Mouse (Mus musculus): ENCODE data around the gene Fuk. TPM values are rescaled to one million over a fixed set of nuclear protein-coding genes. Genes with fewer than 3 reads are reported as not detected.
"Not testable (repeated sequence)": the region's sequence is repeated elsewhere in the genome, so short reads cannot be mapped to it uniquely, and the experiment has no call there.

The Fuk gene
- total and polyA plus RNA-seq, 3 experiments = 7.1 to 15.6 (median 8.9) TPM

DNA sequence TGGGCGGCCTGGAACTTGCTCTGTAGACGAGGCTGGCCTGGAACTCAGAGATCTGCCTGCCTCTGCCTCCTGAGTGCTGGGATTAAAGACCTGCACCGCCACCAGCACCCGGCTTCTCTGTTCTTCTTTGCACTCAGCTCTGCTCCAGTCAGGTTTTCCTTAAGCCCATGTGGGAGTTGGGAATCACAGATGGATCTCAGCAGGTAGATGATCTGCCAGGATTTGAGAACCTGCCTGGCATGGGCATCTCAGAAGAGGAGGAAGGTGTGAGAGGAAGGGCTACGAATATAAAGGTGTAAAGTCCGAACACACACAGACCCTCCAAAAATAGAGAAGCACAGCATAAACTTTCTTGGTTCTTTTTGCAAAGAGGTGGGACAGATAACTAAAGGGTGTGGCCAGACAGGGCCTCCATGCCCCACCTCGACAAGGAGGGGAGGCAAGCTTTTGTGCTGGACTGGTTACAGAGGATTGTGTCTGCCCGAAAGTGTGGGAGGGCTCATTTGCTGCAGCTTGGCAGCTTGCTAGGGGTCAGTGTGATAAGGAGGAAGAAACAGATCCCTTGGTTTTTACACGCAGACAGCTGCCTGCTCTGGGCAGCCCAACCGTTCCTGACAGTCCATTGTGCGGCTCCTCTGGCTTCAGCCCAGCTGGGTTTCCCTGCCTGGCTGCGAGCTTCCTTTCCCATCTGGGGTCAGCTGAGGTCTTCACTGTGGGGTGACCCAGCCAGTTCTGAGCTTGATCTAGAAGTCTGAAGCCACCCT lies 29.1 kb upstream of the Fuk start:
- DNase-seq (ENCODE audit: low spot score) (peak; percentile 67), ATAC-seq (ENCODE audit: extremely low read depth, insufficient number of reproducible peaks, low FRiP score, poor library complexity, severe bottlenecking) (peak; percentile 43)
- peak; percentile 29; the same call in 1 of the 2 replicates for TF ChIP-seq TAL1 (conservative IDR thresholded peaks at IDR 0.05; ENCODE audit: low read depth, low read length)
- no peak for TF ChIP-seq CTCF (IDR thresholded peaks at IDR 0.05; ENCODE audit: low read depth, low read length)
- TF ChIP-seq GATA2 (IDR thresholded peaks at IDR 0.05; ENCODE audit: borderline replicate concordance, low read depth, low read length) = no peak
- no peak for TF ChIP-seq GATA1 (IDR thresholded peaks at IDR 0.05; ENCODE audit: borderline replicate concordance, low read length)
- TF ChIP-seq POLR2AphosphoS5 (IDR thresholded peaks at IDR 0.05; ENCODE audit: insufficient replicate concordance, low read depth, low read length) = no peak
- Histone ChIP-seq H3K4me1 (ENCODE audit: insufficient read depth, low read depth, low read length) (peaks cover 96% of the 10 kb centered on the region), H3K27me3 (ENCODE audit: insufficient read depth, low read length) (no peaks in the 10 kb centered on the region), H3K9me3 (replicated peaks) (no peaks in the 10 kb centered on the region), H3K36me3 (replicated peaks) (peaks cover 72% of the 10 kb centered on the region), H3K4me3 (ENCODE audit: low read depth, low read length) (peak overlapping the region; percentile 69)

DNA sequence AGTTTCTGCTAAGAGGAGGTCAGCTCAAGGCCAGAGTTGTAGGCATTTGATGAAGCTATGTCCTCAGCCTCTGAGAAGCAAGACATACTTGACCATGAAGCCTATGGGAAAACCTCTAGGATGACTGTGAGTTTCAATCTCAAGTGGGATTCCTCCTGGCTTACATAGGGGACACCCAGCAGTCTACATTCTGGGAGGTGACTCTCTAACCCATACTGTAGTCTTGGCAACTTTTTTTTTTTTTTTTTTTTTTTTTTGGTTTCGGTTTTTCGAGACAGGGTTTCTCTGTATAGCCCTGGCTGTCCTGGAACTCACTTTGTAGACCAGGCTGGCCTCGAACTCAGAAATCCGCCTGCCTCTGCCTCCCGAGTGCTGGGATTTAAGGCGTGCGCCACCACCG lies 27.4 kb upstream of the Fuk start:
- DNase-seq (ENCODE audit: low spot score); H3K4me3 ChIP-seq (ENCODE audit: low read depth, low read length); ATAC-seq (ENCODE audit: extremely low read depth, insufficient number of reproducible peaks, low FRiP score, poor library complexity, severe bottlenecking); H3K27me3 ChIP-seq (ENCODE audit: insufficient read depth, low read length); H3K9me3 ChIP-seq (replicated peaks): not testable (repeated sequence)
- Histone ChIP-seq H3K4me1 (ENCODE audit: insufficient read depth, low read depth, low read length) (peaks cover 94% of the 10 kb centered on the region), H3K36me3 (replicated peaks) (peaks cover 68% of the 10 kb centered on the region)

DNA sequence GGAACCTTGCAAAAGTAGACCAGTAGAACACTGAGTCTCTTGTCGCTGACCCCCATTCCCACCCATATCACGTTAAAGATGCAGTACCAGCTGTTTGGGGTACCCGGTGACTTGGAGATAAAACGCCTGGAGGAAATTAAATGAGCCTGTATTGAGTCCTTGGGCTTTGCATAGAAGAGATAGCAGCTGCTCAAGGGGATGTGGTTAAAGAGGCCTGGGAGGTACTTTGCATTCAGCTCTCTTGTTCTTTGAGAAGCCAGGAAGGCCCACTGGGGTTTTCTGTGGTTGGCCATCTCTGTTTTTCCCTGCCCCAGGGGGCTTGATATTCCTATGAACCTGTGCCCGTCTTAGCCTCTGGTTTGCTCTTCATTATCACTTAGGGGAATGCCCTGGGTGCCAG lies 26.8 kb upstream of the Fuk start:
- TF ChIP-seq TAL1 (conservative IDR thresholded peaks at IDR 0.05; ENCODE audit: low read depth, low read length) (peak; percentile 97), CTCF (IDR thresholded peaks at IDR 0.05; ENCODE audit: low read depth, low read length) (no peak)
- H3K4me1 ChIP-seq (ENCODE audit: insufficient read depth, low read depth, low read length) = peaks cover 94% of the 10 kb centered on the region
- no peaks in the 10 kb centered on the region for H3K27me3 ChIP-seq (ENCODE audit: insufficient read depth, low read length)
- peak; percentile 78 for DNase-seq (ENCODE audit: low spot score)
- H3K36me3 ChIP-seq (replicated peaks) = peaks cover 68% of the 10 kb centered on the region
- peak; percentile 79 for ATAC-seq (ENCODE audit: extremely low read depth, insufficient number of reproducible peaks, low FRiP score, poor library complexity, severe bottlenecking)
- no peak overlapping the region; the same call in 1 of the 2 replicates for H3K4me3 ChIP-seq (ENCODE audit: low read depth, low read length)
- no peaks in the 10 kb centered on the region for H3K9me3 ChIP-seq (replicated peaks)

DNA sequence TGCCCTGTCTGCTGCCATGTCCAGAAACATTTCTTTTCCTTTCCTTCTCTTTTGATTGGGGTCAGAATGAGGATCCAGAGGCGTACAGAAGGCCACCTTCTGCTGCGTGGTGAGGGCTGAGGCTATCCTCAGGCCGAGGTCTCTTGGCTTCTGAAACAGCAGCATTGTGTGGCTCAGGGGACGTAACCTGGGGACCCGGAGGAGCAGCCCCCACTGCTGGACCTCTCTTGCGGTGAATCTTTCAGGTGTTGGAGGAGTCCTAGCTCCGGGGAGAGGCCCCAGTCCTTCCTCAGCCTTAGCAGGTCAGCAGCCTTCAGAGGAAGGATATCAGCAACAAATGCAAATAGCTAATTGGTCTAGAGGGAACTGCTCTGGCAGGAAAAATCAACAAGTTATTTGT lies 26.1 kb upstream of the Fuk start:
- H3K4me3 ChIP-seq (ENCODE audit: low read depth, low read length) = peak overlapping the region; percentile 65; the same call in 1 of the 2 replicates
- peaks cover 94% of the 10 kb centered on the region for H3K4me1 ChIP-seq (ENCODE audit: insufficient read depth, low read depth, low read length)
- no peaks in the 10 kb centered on the region for H3K27me3 ChIP-seq (ENCODE audit: insufficient read depth, low read length)
- no peaks in the 10 kb centered on the region for H3K9me3 ChIP-seq (replicated peaks)
- no peak for ATAC-seq (ENCODE audit: extremely low read depth, insufficient number of reproducible peaks, low FRiP score, poor library complexity, severe bottlenecking)
- peaks cover 68% of the 10 kb centered on the region for H3K36me3 ChIP-seq (replicated peaks)
- DNase-seq (ENCODE audit: low spot score) = peak; percentile 33
- no peak for TF ChIP-seq POLR2AphosphoS5 (IDR thresholded peaks at IDR 0.05; ENCODE audit: insufficient replicate concordance, low read depth, low read length)
- TF ChIP-seq TAL1 (conservative IDR thresholded peaks at IDR 0.05; ENCODE audit: low read depth, low read length) = no peak
- no peak for TF ChIP-seq GATA2 (IDR thresholded peaks at IDR 0.05; ENCODE audit: borderline replicate concordance, low read depth, low read length)
- no peak for TF ChIP-seq CTCF (IDR thresholded peaks at IDR 0.05; ENCODE audit: low read depth, low read length)
- TF ChIP-seq GATA1 (IDR thresholded peaks at IDR 0.05; ENCODE audit: borderline replicate concordance, low read length) = no peak

DNA sequence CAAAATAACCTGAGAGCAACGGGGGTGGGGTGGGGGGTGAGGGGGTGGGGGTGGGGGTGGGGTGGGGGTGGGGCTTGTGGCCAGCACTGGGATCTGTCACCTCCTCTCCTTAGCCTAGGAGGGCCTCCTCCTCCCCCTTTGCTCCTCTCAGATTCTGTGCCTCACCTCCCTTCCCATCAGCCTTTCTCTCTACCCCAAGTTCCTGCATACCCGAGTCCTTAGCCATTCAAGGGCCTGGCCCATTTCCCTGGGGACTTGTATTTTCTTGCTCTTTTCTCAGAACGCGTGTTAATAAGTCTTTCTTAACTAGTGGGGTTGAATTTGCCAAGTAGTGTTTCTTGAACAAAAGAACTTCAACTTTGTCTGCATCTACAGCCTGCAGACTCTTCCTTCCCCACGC lies 24.4 kb upstream of the Fuk start:
- DNase-seq (ENCODE audit: low spot score) = peak; percentile 40
- peaks cover 75% of the 10 kb centered on the region for H3K36me3 ChIP-seq (replicated peaks)
- H3K27me3 ChIP-seq (ENCODE audit: insufficient read depth, low read length) = no peaks in the 10 kb centered on the region
- TF ChIP-seq GATA1 (IDR thresholded peaks at IDR 0.05; ENCODE audit: borderline replicate concordance, low read length) = no peak
- no peak for TF ChIP-seq CTCF (IDR thresholded peaks at IDR 0.05; ENCODE audit: low read depth, low read length)
- TF ChIP-seq POLR2AphosphoS5 (IDR thresholded peaks at IDR 0.05; ENCODE audit: insufficient replicate concordance, low read depth, low read length) = no peak
- TF ChIP-seq GATA2 (IDR thresholded peaks at IDR 0.05; ENCODE audit: borderline replicate concordance, low read depth, low read length) = no peak
- TF ChIP-seq TAL1 (conservative IDR thresholded peaks at IDR 0.05; ENCODE audit: low read depth, low read length) = no peak
- ATAC-seq (ENCODE audit: extremely low read depth, insufficient number of reproducible peaks, low FRiP score, poor library complexity, severe bottlenecking) = no peak
- peak overlapping the region; percentile 62; the same call in 1 of the 2 replicates for H3K4me3 ChIP-seq (ENCODE audit: low read depth, low read length)
- no peaks in the 10 kb centered on the region for H3K9me3 ChIP-seq (replicated peaks)
- peaks cover 94% of the 10 kb centered on the region for H3K4me1 ChIP-seq (ENCODE audit: insufficient read depth, low read depth, low read length)

DNA sequence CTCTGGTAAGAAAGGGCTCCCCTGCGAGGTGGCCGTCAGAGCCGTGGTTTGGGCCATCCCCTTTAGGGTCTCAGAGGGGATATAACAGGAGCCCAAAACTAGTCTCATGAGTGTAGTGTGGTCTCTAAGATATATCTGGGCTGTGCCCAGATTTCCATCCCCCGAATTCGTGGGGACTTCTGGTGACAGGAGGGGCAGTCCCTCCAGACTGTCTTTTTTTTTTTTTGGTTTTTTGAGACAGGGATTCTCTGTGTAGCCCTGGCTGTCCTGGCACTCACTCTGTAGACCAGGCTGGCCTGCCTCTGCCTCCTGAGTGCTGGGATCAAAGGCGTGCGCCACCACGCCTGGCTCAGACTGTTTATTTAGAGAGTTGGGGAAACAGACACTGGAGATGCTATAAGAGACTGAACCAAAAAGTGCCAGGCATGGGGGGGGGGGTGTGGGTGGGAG lies 23.4 kb upstream of the Fuk start:
- Histone ChIP-seq H3K27me3 (ENCODE audit: insufficient read depth, low read length) (no peaks in the 10 kb centered on the region), H3K9me3 (replicated peaks) (no peaks in the 10 kb centered on the region), H3K4me1 (ENCODE audit: insufficient read depth, low read depth, low read length) (peaks cover 94% of the 10 kb centered on the region), H3K4me3 (ENCODE audit: low read depth, low read length) (peak overlapping the region; percentile 23; the same call in 1 of the 2 replicates), H3K36me3 (replicated peaks) (peaks cover 70% of the 10 kb centered on the region)
- ATAC-seq (ENCODE audit: extremely low read depth, insufficient number of reproducible peaks, low FRiP score, poor library complexity, severe bottlenecking) (no peak), DNase-seq (ENCODE audit: low spot score) (no peak)
- TF ChIP-seq TAL1 (conservative IDR thresholded peaks at IDR 0.05; ENCODE audit: low read depth, low read length) (no peak), GATA1 (IDR thresholded peaks at IDR 0.05; ENCODE audit: borderline replicate concordance, low read length) (no peak), CTCF (IDR thresholded peaks at IDR 0.05; ENCODE audit: low read depth, low read length) (no peak), GATA2 (IDR thresholded peaks at IDR 0.05; ENCODE audit: borderline replicate concordance, low read depth, low read length) (no peak), POLR2AphosphoS5 (IDR thresholded peaks at IDR 0.05; ENCODE audit: insufficient replicate concordance, low read depth, low read length) (no peak)

All from G1E (cell line).